Mouse (Mus musculus) spleen, adult 2 months (tissue): ENCODE measurements at regions not wholly inside any gene's neighbourhood (a gene's known extent, or its start where the extent isn't known, plus 50 kb on each side); places are given as distances from the start of the nearest gene placed in this dataset.

Source experiments
- CTCF ChIP-seq: fragments of 200-500 bp; IDR thresholded peaks from 2 replicates; pipeline ENCODE4 v1.5.1; 2011; ENCODE audit warnings: mild to moderate bottlenecking, inconsistent platforms; ENCODE audit not compliant: insufficient read depth, insufficient read length, insufficient replicate concordance; ENCODE audit errors: extremely low read depth
- POLR2A ChIP-seq: fragments of 200-500 bp; IDR thresholded peaks from 2 replicates; pipeline ENCODE4 v1.6.1; 2011; ENCODE audit warnings: low read depth, low read length, inconsistent platforms

DNA sequence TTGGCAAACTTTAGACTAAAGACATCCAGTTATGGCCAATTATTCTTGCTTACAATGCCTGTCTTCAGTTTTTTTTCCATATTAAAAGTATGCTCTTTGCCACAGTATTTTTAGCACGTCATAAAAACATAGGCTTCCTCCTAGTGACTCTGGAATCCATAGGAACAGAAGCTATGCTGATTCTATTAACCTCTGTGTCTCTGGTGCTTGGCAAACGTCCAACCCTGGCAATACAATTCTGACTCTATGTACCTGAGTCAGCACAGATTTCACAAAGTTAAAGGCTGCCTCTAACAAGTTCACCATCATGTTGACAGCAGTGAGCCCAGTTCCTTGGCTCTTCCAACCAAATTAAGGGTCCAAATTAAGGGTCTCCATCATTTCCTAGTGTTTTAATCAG is 194.6 kb upstream of the Stt3b start:
- TF ChIP-seq CTCF (no peak), POLR2A (no peak)
